Mouse (Mus musculus) CH12.LX (cell line): ENCODE measurements around the gene Rrbp1. TPM values are rescaled to one million over a fixed set of nuclear protein-coding genes. Genes with fewer than 3 reads are reported as not detected.

Source experiments
- DNase-seq: peaks from one replicate; pipeline ENCODE4 v3.0.0-alpha.2; 2013; ENCODE audit errors: extremely low read depth
- H3K27ac ChIP-seq: 2 replicates; pipeline ENCODE4 v1.5.1; 2012; ENCODE audit warnings: low read depth, mild to moderate bottlenecking, control low read depth, moderate library complexity; ENCODE audit not compliant: insufficient read depth
- H3K27me3 ChIP-seq: replicated peaks from 2 replicates; pipeline ENCODE3; 2012; ENCODE audit warnings: inconsistent platforms
- H3K36me3 ChIP-seq, 2 experiments: replicated peaks in 1 of 2; 2 replicates each; pipeline versions ENCODE3 to v1.6.1; 2012; ENCODE audit warnings: inconsistent platforms in 1 of 2, low read length in 1 of 2, mild to moderate bottlenecking in 1 of 2, mixed read lengths in 1 of 2, moderate library complexity in 1 of 2; ENCODE audit not compliant: control insufficient read depth in 1 of 2, insufficient read depth in 1 of 2
- H3K4me1 ChIP-seq, 2 experiments: 2 replicates each; pipeline ENCODE4 v1.6.1; 2012; ENCODE audit warnings: inconsistent platforms in 1 of 2, moderate library complexity in 1 of 2; ENCODE audit not compliant: insufficient read depth in 2 of 2, control insufficient read depth in 1 of 2
- H3K4me2 ChIP-seq: 2 replicates; pipeline ENCODE4 v1.6.1; 2012; ENCODE audit warnings: low read depth, mild to moderate bottlenecking, control low read depth; ENCODE audit not compliant: poor library complexity, insufficient read depth, severe bottlenecking
- H3K4me3 ChIP-seq, 3 experiments: fragments of 150-350 bp in 1 of 3; sonication (generic) in 1 of 3; replicated peaks in 1 of 3; 2 replicates each; pipeline versions ENCODE3 to v1.5.1; 2011 to 2012; ENCODE audit warnings: low read depth in 2 of 3, low read length in 2 of 3, mild to moderate bottlenecking in 2 of 3, moderate library complexity in 2 of 3, control low read depth in 1 of 3, improper control_type of control experiment in 1 of 3, inconsistent platforms in 1 of 3, mixed read lengths in 1 of 3; ENCODE audit not compliant: poor library complexity in 1 of 3
- H3K79me2 ChIP-seq: replicated peaks from 2 replicates; pipeline ENCODE4 v1.6.1; 2012; ENCODE audit warnings: mild to moderate bottlenecking, moderate library complexity; ENCODE audit not compliant: control insufficient read depth, poor library complexity, insufficient read depth, severe bottlenecking; ENCODE audit errors: extremely low read depth
- H3K9ac ChIP-seq: 2 replicates; pipeline ENCODE4 v1.6.1; 2012; ENCODE audit warnings: low read depth, mild to moderate bottlenecking, control low read depth, moderate library complexity; ENCODE audit not compliant: insufficient read depth
- H3K9me3 ChIP-seq: replicated peaks from 2 replicates; pipeline ENCODE3; 2012; ENCODE audit warnings: low read length, inconsistent platforms, mixed read lengths
- BHLHE40 ChIP-seq: IDR thresholded peaks from 2 replicates; pipeline ENCODE4 v1.6.1; 2011; ENCODE audit warnings: mild to moderate bottlenecking, low read depth, low read length, improper control_type of control experiment
- CHD1 ChIP-seq: IDR thresholded peaks from 2 replicates; pipeline ENCODE4 v1.6.1; 2012; ENCODE audit warnings: low read depth, low read length, improper control_type of control experiment, inconsistent platforms
- CHD2 ChIP-seq: IDR thresholded peaks from 2 replicates; pipeline ENCODE4 v1.6.1; 2011; ENCODE audit warnings: low read length, improper control_type of control experiment
- CTCF ChIP-seq, 2 experiments: IDR thresholded peaks in 1 of 2; conservative IDR thresholded peaks in 1 of 2; 2 replicates each; pipeline ENCODE4 v1.5.1; 2011 to 2012; ENCODE audit warnings: low read depth in 2 of 2, low read length in 2 of 2, improper control_type of control experiment in 1 of 2, inconsistent platforms in 1 of 2, mild to moderate bottlenecking in 1 of 2, moderate library complexity in 1 of 2
- E2F4 ChIP-seq: IDR thresholded peaks from 2 replicates; pipeline ENCODE4 v1.6.1; 2011; ENCODE audit warnings: low read depth, low read length, improper control_type of control experiment; ENCODE audit not compliant: insufficient replicate concordance
- ELF1 ChIP-seq: IDR thresholded peaks from 2 replicates; pipeline ENCODE4 v1.6.1; 2014; ENCODE audit warnings: low read depth, mild to moderate bottlenecking, inconsistent platforms, low read length, improper control_type of control experiment
- EP300 ChIP-seq: IDR thresholded peaks from 2 replicates; pipeline ENCODE4 v1.6.1; 2011; ENCODE audit warnings: low read length, improper control_type of control experiment
- ETS1 ChIP-seq: conservative IDR thresholded peaks from 2 replicates; pipeline ENCODE4 v1.6.1; 2012; ENCODE audit warnings: low read depth, mild to moderate bottlenecking, inconsistent platforms, low read length, improper control_type of control experiment, moderate library complexity
- GABPA ChIP-seq: IDR thresholded peaks from 2 replicates; pipeline ENCODE4 v1.6.1; 2012; ENCODE audit warnings: low read depth, low read length, improper control_type of control experiment, inconsistent platforms; ENCODE audit not compliant: insufficient replicate concordance
- HCFC1 ChIP-seq: IDR thresholded peaks from 2 replicates; pipeline ENCODE4 v1.6.1; 2012; ENCODE audit warnings: low read depth, mild to moderate bottlenecking, inconsistent platforms, low read length, improper control_type of control experiment
- IRF4 ChIP-seq: IDR thresholded peaks from 2 replicates; pipeline ENCODE4 v1.6.1; 2014; ENCODE audit warnings: low read depth, mild to moderate bottlenecking, inconsistent platforms, low read length, improper control_type of control experiment
- JUN ChIP-seq: IDR thresholded peaks from 2 replicates; pipeline ENCODE4 v1.6.1; 2011; ENCODE audit warnings: low read depth, mild to moderate bottlenecking, low read length, improper control_type of control experiment, moderate library complexity; ENCODE audit not compliant: insufficient read depth
- JUND ChIP-seq: conservative IDR thresholded peaks from 2 replicates; pipeline ENCODE4 v1.6.1; 2011; ENCODE audit warnings: low read depth, low read length, improper control_type of control experiment
- KAT2A ChIP-seq: IDR thresholded peaks from 2 replicates; pipeline ENCODE4 v1.6.1; 2012; ENCODE audit warnings: low read length, improper control_type of control experiment, inconsistent platforms; ENCODE audit not compliant: insufficient replicate concordance
- MAFK ChIP-seq: IDR thresholded peaks from 2 replicates; pipeline ENCODE4 v1.6.1; 2011; ENCODE audit warnings: low read length, improper control_type of control experiment; ENCODE audit not compliant: insufficient replicate concordance
- MAX ChIP-seq: IDR thresholded peaks from 2 replicates; pipeline ENCODE4 v1.6.1; 2011; ENCODE audit warnings: low read length, improper control_type of control experiment
- MAZ ChIP-seq: IDR thresholded peaks from 2 replicates; pipeline ENCODE4 v1.6.1; 2012; ENCODE audit warnings: low read depth, mild to moderate bottlenecking, inconsistent platforms, low read length, improper control_type of control experiment, moderate library complexity
- MEF2A ChIP-seq: IDR thresholded peaks from 2 replicates; pipeline ENCODE4 v1.6.1; 2014; ENCODE audit warnings: low read depth, mild to moderate bottlenecking, inconsistent platforms, low read length, improper control_type of control experiment, borderline replicate concordance
- MXI1 ChIP-seq: IDR thresholded peaks from 2 replicates; pipeline ENCODE4 v1.6.1; 2011; ENCODE audit warnings: mild to moderate bottlenecking, low read depth, low read length, improper control_type of control experiment
- MYC ChIP-seq: IDR thresholded peaks from 2 replicates; pipeline ENCODE4 v1.6.1; 2011; ENCODE audit warnings: low read depth, mild to moderate bottlenecking, improper control_type of control experiment, low read length
- NELFE ChIP-seq: IDR thresholded peaks from 2 replicates; pipeline ENCODE4 v1.6.1; 2011; ENCODE audit warnings: low read depth, low read length, improper control_type of control experiment
- NRF1 ChIP-seq: IDR thresholded peaks from 2 replicates; pipeline ENCODE4 v1.6.1; 2014; ENCODE audit warnings: low read depth, mild to moderate bottlenecking, inconsistent platforms, low read length, improper control_type of control experiment, moderate library complexity
- PAX5 ChIP-seq: IDR thresholded peaks from 2 replicates; pipeline ENCODE4 v1.6.1; 2012; ENCODE audit warnings: low read length, inconsistent platforms, mixed read lengths
- POLR2A ChIP-seq: IDR thresholded peaks from 2 replicates; pipeline ENCODE4 v1.6.1; 2011; ENCODE audit warnings: low read depth, mild to moderate bottlenecking, improper control_type of control experiment, low read length
- POLR2AphosphoS2 ChIP-seq: IDR thresholded peaks from 2 replicates; pipeline ENCODE4 v1.6.1; 2011; ENCODE audit warnings: low read depth, low read length, improper control_type of control experiment
- RAD21 ChIP-seq: IDR thresholded peaks from 2 replicates; pipeline ENCODE4 v1.6.1; 2011; ENCODE audit warnings: low read depth, mild to moderate bottlenecking, low read length, improper control_type of control experiment, moderate library complexity
- RCOR1 ChIP-seq: conservative IDR thresholded peaks from 2 replicates; pipeline ENCODE4 v1.6.1; 2012; ENCODE audit warnings: low read depth, mild to moderate bottlenecking, inconsistent platforms, low read length, improper control_type of control experiment
- SIN3A ChIP-seq: IDR thresholded peaks from 2 replicates; pipeline ENCODE4 v1.6.1; 2012; ENCODE audit warnings: low read length, improper control_type of control experiment, inconsistent platforms
- SMC3 ChIP-seq: IDR thresholded peaks from 2 replicates; pipeline ENCODE4 v1.6.1; 2011; ENCODE audit warnings: low read depth, low read length, improper control_type of control experiment
- TBP ChIP-seq: conservative IDR thresholded peaks from 2 replicates; pipeline ENCODE4 v1.6.1; 2011; ENCODE audit warnings: low read depth, low read length, improper control_type of control experiment
- TCF12 ChIP-seq: IDR thresholded peaks from 2 replicates; pipeline ENCODE4 v1.6.1; 2014; ENCODE audit warnings: low read depth, mild to moderate bottlenecking, inconsistent platforms, low read length, improper control_type of control experiment
- UBTF ChIP-seq: IDR thresholded peaks from 2 replicates; pipeline ENCODE4 v1.6.1; 2012; ENCODE audit warnings: low read depth, mild to moderate bottlenecking, inconsistent platforms, low read length, improper control_type of control experiment, moderate library complexity
- USF1 ChIP-seq: IDR thresholded peaks from 2 replicates; pipeline ENCODE4 v1.6.1; 2014; ENCODE audit warnings: low read depth, mild to moderate bottlenecking, inconsistent platforms, low read length, improper control_type of control experiment
- USF2 ChIP-seq: conservative IDR thresholded peaks from 2 replicates; pipeline ENCODE4 v1.6.1; 2011; ENCODE audit warnings: low read depth, low read length, improper control_type of control experiment
- ZC3H11A ChIP-seq: IDR thresholded peaks from 2 replicates; pipeline ENCODE4 v1.6.1; 2012; ENCODE audit warnings: low read depth, mild to moderate bottlenecking, inconsistent platforms, low read length, improper control_type of control experiment
- ZKSCAN1 ChIP-seq: IDR thresholded peaks from 2 replicates; pipeline ENCODE4 v1.6.1; 2012; ENCODE audit warnings: low read depth, inconsistent platforms, low read length, improper control_type of control experiment, borderline replicate concordance
- ZMIZ1 ChIP-seq: IDR thresholded peaks from 2 replicates; pipeline ENCODE4 v1.6.1; 2012; ENCODE audit warnings: low read depth, mild to moderate bottlenecking, inconsistent platforms, low read length, improper control_type of control experiment
- ZNF384 ChIP-seq: IDR thresholded peaks from 2 replicates; pipeline ENCODE4 v1.6.1; 2012; ENCODE audit warnings: low read depth, low read length, improper control_type of control experiment, inconsistent platforms
- dilution Hi-C: fragments of 300-500 bp; cut with MboI; formaldehyde crosslinking; loops from 2 replicates; pipeline ENCODE4 v1.14.3; 2020; ENCODE audit warnings: low sequenced_read_pairs; ENCODE audit not compliant: extremely low pct_unique_long_range_greater_than_20kb, extremely low pct_ligation_motif_present
- in situ Hi-C: fragments of 300-500 bp; cut with MboI; formaldehyde crosslinking; loops from 3 replicates; pipeline ENCODE4 v1.14.3; 2019; ENCODE audit warnings: low sequenced_read_pairs, low pct_ligation_motif_present, low pct_unique_long_range_greater_than_20kb, mixed read lengths
- polyA plus RNA-seq: library from polyadenylated mRNA; unstranded; fragments of >175 nt; gene quantifications from 2 replicates; pipeline ENCODE4 v1.2.1, GENCODE M21; 2012; ENCODE audit warnings: low read depth; ENCODE audit not compliant: insufficient read length
- total RNA-seq, 2 experiments: library from RNA; depleted of rRNA; stranded (reverse); fragments of 300-350 nt in 1 of 2; fragments of >200 nt in 1 of 2; gene quantifications; 2 replicates each; pipeline ENCODE4 v1.2.3; 2012 to 2014

Rrbp1 gene
- total and polyA plus RNA-seq, 3 experiments, result 42.4 to 127 (median 49.3) TPM

- Histone ChIP-seq H3K27me3 (no peaks in the 10 kb centered on the region), H3K9ac (0 out of 2 replicates have a peak overlapping the region, but pooled peaks have one; percentile 11), H3K9me3 (no peaks in the 10 kb centered on the region), H3K27ac (peak overlapping the region; percentile 52; the same call in 1 of the 2 replicates), H3K79me2 (peaks cover 21% of the 10 kb centered on the region), H3K4me2 (peak overlapping the region; percentile 29), H3K4me1 (peaks cover 18 to 67% of the 10 kb centered on the region in 2 experiments), H3K4me3 (no peak overlapping the region), H3K36me3 (peaks cover 0 to 29% of the 10 kb centered on the region in 2 experiments)
- TF ChIP-seq IRF4 (peak; percentile 53; the same call in 1 of the 2 replicates), TBP (no peak), MAFK (0 out of 2 replicates have a peak, but pooled peaks have one; percentile 47), ZKSCAN1 (no peak), CTCF (conservative IDR thresholded peaks at IDR 0.05 in 1 of 2, IDR thresholded peaks at IDR 0.05 in 1 of 2; ENCODE audit: low read depth in 2 of 2, low read length in 2 of 2) (no peak), ELF1 (no peak), PAX5 (no peak), TCF12 (peak; percentile 59; the same call in 1 of the 2 replicates), CHD2 (peak; percentile 14), UBTF (no peak), E2F4 (no peak), JUND (no peak), ZC3H11A (no peak), EP300 (peak; percentile 79), GABPA (no peak), KAT2A (no peak), CHD1 (peak; percentile 70; the same call in 1 of the 2 replicates), ZMIZ1 (no peak), ETS1 (peak; percentile 83), HCFC1 (no peak), USF1 (no peak), MEF2A (peak; percentile 83), USF2 (no peak), SIN3A (no peak; the same call in 1 of the 2 replicates), BHLHE40 (0 out of 2 replicates have a peak, but pooled peaks have one; percentile 4), MAZ (no peak), POLR2AphosphoS2 (no peak), MXI1 (no peak), NELFE (no peak), ZNF384 (no peak), POLR2A (no peak), MAX (peak; percentile 54; the same call in 1 of the 2 replicates), RCOR1 (no peak), JUN (no peak), NRF1 (no peak), MYC (0 out of 2 replicates have a peak, but pooled peaks have one; percentile 47), SMC3 (no peak), RAD21 (no peak)
- in situ Hi-C loops, result no loop called here
- peak; percentile 55 for DNase-seq
- dilution Hi-C loops, result no loop called here
Measured at GRCm38 (mm10) chr2:143992977-143993376, 18.1 kb downstream of the Rrbp1 start.
